Mouse (Mus musculus) heart, adult 2 months (tissue): ENCODE results near the gene Brf1. TPM values are rescaled to one million over a fixed set of nuclear protein-coding genes. Genes with fewer than 3 reads are reported as not detected.
A peak's percentile ranks its signal among the peaks of the same experiment; 100 is the strongest.

ENCODE experiments used
- DNase-seq, 2 experiments: peaks; one replicate each; pipeline ENCODE4 v3.0.0; 2021
- H3K27ac ChIP-seq: fragments of 200-600 bp; 2 replicates; pipeline ENCODE4 v1.8.1; 2022
- H3K27me3 ChIP-seq: fragments of 200-500 bp; 2 replicates; pipeline ENCODE4 v1.6.1; 2012; ENCODE audit warnings: mild to moderate bottlenecking, low read length, inconsistent platforms, mixed read lengths; ENCODE audit not compliant: control insufficient read depth, insufficient read depth
- H3K36me3 ChIP-seq: fragments of 200-500 bp; 2 replicates; pipeline ENCODE4 v1.6.1; 2012; ENCODE audit warnings: low read length, inconsistent platforms; ENCODE audit not compliant: control insufficient read depth, insufficient read depth
- H3K4me1 ChIP-seq: fragments of 200-500 bp; 2 replicates; pipeline ENCODE4 v1.6.1; 2011; ENCODE audit warnings: low read length; ENCODE audit not compliant: control insufficient read depth, insufficient read depth
- H3K4me3 ChIP-seq: fragments of 200-600 bp; 2 replicates; pipeline ENCODE4 v1.8.1; 2022
- H3K79me2 ChIP-seq: fragments of 200-500 bp; replicated peaks from 2 replicates; pipeline ENCODE4 v1.6.1; 2012; ENCODE audit warnings: mild to moderate bottlenecking, inconsistent platforms, low read length, moderate library complexity, mixed read lengths; ENCODE audit not compliant: control insufficient read depth, insufficient read depth
- H3K9ac ChIP-seq: fragments of 200-500 bp; 2 replicates; pipeline ENCODE4 v1.6.1; 2012; ENCODE audit warnings: low read depth, mild to moderate bottlenecking, control low read depth, inconsistent platforms, low read length, mixed read lengths
- CTCF ChIP-seq: fragments of 200-600 bp; IDR thresholded peaks from 2 replicates; pipeline ENCODE4 v1.8.1; 2022; ENCODE audit warnings: antibody characterized with exemption, mild to moderate bottlenecking, moderate library complexity
- EP300 ChIP-seq: fragments of 200-500 bp; IDR thresholded peaks from 2 replicates; pipeline ENCODE4 v1.6.1; 2011; ENCODE audit warnings: low read depth, low read length, control low read depth; ENCODE audit not compliant: insufficient read depth
- POLR2A ChIP-seq: fragments of 200-500 bp; IDR thresholded peaks from 2 replicates; pipeline ENCODE4 v1.6.1; 2011; ENCODE audit warnings: mild to moderate bottlenecking, low read depth, low read length, control low read depth; ENCODE audit not compliant: insufficient read depth
- WGBS: fragments of 180-500 bp; shearing (Covaris S2); methylation state at CpG from one replicate; pipeline ENCODE4 v1.1.7; 2018; 5-methylcytosine and 5-hydroxymethylcytosine counted together
- intact Hi-C: fragments of 180-260 bp; cut with DNase I; formaldehyde crosslinking; loops from one replicate; pipeline ENCODE4 v1.15.1; 2025
- polyA plus RNA-seq: library from polyadenylated mRNA; depleted of rRNA; stranded (reverse); fragments of >200 nt; gene quantifications from 2 replicates; pipeline ENCODE4 v1.2.3, GENCODE M21; 2012
- total RNA-seq, 2 experiments: library from RNA; stranded (reverse); gene quantifications; 2 replicates each; pipeline ENCODE4 v1.2.3; 2021

The Brf1 gene
- total and polyA plus RNA-seq, 3 experiments = 22.3 to 25.1 (median 22.4) TPM

DNA sequence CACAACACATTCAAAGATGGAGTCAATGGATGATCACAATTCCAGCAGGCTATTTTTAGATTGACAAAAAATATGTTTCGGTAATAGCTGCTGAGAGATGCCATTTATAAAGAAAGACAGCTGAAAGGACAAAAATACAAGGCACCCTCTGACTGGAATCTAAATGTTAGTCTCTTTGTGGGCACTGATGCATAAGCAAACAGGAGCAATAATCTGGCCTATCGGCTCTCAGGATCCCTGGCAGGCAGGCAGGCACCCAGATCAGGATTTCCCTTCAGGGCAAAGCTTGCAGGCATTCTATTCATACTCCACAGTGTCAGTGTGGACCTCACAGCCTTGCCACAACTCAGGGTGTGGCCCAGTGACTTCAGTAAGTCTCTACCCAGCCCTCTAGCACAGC, 18.5 kb downstream of the Brf1 start:
- Histone ChIP-seq H3K27ac (no peak overlapping the region), H3K36me3 (peaks cover 5% of the 10 kb centered on the region; the same call in 1 of the 2 replicates), H3K27me3 (no peaks in the 10 kb centered on the region), H3K4me1 (peaks cover 5% of the 10 kb centered on the region), H3K9ac (no peak overlapping the region), H3K4me3 (no peak overlapping the region), H3K79me2 (no peaks in the 10 kb centered on the region)
- TF ChIP-seq CTCF = no peak
- intact Hi-C loops = no loop called here
- no peak for DNase-seq
- WGBS = 48% methylated on average over 2 of the region's 2 CpGs

DNA sequence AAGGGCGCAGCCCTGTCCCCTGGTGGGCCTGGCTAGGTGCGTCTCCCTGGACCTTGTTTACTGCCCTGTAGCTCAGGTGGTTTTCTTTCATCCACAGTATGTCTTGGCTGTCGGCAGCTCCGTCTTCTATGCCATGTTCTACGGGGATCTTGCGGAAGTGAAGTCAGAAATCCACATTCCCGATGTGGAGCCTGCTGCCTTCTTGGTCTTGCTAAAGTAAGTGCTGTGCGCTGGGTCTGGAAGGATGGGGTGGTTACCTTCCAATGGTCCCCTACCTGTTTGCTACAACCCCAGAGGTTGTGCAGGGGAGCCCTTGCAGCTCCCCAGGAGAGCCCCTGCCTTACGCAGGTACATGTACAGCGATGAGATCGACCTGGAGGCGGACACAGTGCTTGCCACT, 23.3 kb downstream of the Brf1 start:
- Histone ChIP-seq H3K9ac (peak overlapping the region; percentile 84), H3K4me1 (peaks cover 5% of the 10 kb centered on the region), H3K27ac (peak overlapping the region; percentile 96), H3K79me2 (no peaks in the 10 kb centered on the region), H3K27me3 (no peaks in the 10 kb centered on the region), H3K4me3 (peak overlapping the region; percentile 83), H3K36me3 (peaks cover 1% of the 10 kb centered on the region; the same call in 1 of the 2 replicates)
- TF ChIP-seq POLR2A (no peak), CTCF (no peak)
- intact Hi-C loops = loop anchor here (2.0 kb wide), 1 partner anchor 24 kb away; the partner anchor contains the start of gene Brf1
- no peak for DNase-seq
- WGBS = 50% methylated on average over 12 of the region's 12 CpGs

DNA sequence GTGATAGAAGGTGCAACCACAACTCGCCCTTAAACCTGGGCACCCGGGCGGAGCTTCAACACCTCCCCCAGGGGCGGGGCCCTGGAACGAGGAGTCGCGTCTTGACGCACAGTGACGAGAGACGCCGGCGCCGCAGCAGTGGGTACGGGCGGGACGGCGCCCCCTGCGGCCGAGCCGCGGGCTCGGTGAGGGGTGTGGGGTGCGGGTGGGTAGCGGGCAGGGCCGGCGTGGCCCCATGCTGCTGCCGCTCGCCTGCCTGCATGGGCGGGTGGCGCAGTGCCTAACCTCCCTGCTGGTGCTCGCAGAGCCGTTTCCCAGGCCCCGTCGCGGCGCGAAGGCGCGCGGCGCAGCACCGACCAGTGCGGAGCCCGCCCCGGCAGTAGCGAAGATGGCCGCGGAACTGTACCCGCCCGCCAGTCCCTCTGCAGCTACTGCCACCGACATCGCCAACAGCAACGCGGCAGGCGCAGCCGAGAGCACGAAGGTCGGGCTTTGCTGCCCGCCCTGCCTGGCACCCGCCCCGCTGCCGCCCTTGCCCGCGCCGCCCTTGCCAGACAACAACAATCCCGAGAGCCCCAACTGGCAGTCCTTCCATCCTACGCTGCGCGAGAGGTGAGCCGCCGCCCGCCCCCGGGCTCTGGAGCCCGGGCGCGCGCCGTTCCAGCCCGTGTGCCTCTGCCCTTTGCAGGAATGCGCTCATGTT, 24.0 kb downstream of the Brf1 start, which contains the start of gene Btbd6:
Btbd6 (plus strand) TSS at position 112 of the 703 bp plus-strand sequence.
- Histone ChIP-seq H3K27ac (peak within 1 kb of the TSS; percentile 96), H3K79me2 (no peaks in the 10 kb centered on the region), H3K9ac (peak within 1 kb of the TSS; percentile 84), H3K4me1 (peaks cover 5% of the 10 kb centered on the region), H3K36me3 (no peaks in the 10 kb centered on the region), H3K4me3 (peak within 1 kb of the TSS; percentile 83), H3K27me3 (no peaks in the 10 kb centered on the region)
- intact Hi-C loops = loop anchor here (2.0 kb wide), 1 partner anchor 24 kb away; the partner anchor contains the start of gene Brf1
- peak; percentile 89 to 92 for DNase-seq
- TF ChIP-seq POLR2A = peak; percentile 53; the same call in 1 of the 2 replicates
- TF ChIP-seq CTCF = peak; percentile 70
- TF ChIP-seq EP300 = no peak
- under 1% methylated on average over 80 of the region's 80 CpGs for WGBS

DNA sequence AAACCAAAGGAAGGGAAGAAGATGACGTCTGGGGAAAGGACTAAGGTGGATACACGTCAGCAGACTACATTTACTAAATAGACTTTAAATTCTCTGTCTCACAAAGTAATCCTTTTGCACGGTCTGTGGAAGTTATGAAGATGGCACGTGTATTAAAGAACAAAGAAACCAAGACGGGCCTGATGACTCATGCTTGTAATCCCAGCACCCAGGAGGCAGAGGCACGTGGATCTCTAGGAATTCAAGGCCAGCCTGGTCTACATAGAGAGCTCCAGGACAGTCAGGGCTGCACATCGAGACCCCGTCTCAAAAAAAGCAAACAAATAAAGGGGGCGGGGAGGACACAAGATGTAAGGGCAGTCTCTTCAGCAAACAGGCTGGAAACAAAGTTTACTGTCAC, 25.8 kb downstream of the Brf1 start:
- H3K27me3 ChIP-seq = no peaks in the 10 kb centered on the region
- H3K9ac ChIP-seq = no peak overlapping the region
- intact Hi-C loops = no loop called here
- peaks cover 5% of the 10 kb centered on the region for H3K4me1 ChIP-seq
- no peak overlapping the region for H3K27ac ChIP-seq
- H3K4me3 ChIP-seq = no peak overlapping the region
- H3K36me3 ChIP-seq = no peaks in the 10 kb centered on the region
- no peak for DNase-seq
- 92% methylated on average over 9 of the region's 9 CpGs for WGBS
- TF ChIP-seq CTCF = no peak
- no peaks in the 10 kb centered on the region for H3K79me2 ChIP-seq

DNA sequence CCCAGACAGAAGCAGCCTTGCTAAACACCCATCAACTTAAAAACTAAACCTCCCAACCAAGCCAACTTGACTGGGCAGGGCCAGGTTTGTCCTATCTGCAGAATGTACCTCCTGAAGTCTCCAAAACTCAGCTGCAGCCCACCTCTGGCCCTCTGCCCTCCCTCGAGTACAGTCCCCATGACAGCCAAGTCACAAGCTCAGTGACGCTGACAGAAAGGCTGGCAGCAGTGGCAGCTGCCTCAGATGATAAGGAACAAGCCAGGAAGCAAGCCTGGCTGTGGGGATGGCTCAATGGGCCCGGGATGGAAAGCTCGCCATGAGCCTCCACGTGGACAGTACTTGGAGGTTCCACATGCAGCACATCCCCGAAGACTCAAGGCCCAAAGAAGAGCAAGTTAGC, 30.9 kb downstream of the Brf1 start:
- WGBS = 57% methylated on average over 6 of the region's 6 CpGs
- H3K36me3 ChIP-seq = no peaks in the 10 kb centered on the region
- no peak overlapping the region for H3K9ac ChIP-seq
- 0 out of 2 replicates have a peak, but pooled peaks have one; percentile 44 for TF ChIP-seq EP300
- no peak for TF ChIP-seq CTCF
- H3K27ac ChIP-seq = no peak overlapping the region
- intact Hi-C loops = no loop called here
- no peaks in the 10 kb centered on the region for H3K79me2 ChIP-seq
- no peak overlapping the region for H3K4me3 ChIP-seq
- no peak for DNase-seq
- H3K27me3 ChIP-seq = no peaks in the 10 kb centered on the region
- no peaks in the 10 kb centered on the region for H3K4me1 ChIP-seq

DNA sequence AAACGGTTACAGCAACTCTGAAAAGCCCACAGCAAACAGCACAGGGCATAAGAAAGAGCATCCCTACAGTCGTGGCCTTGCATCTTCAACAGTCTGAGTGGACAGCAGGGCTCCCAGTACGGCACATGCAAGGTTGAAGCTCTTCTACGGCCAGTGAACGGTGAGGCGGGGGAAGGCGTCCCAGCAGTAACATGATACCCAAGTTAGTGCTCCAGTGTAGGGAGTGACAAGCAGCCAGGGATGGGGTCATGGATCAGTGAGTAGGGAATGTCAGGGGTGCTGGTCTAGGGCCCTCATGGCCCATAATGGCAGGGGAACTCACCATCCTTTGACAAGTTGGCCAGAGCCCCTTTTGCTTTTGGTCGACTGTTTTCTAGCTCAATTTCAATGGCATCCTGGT, 31.6 kb downstream of the Brf1 start:
- H3K36me3 ChIP-seq = no peaks in the 10 kb centered on the region
- H3K4me1 ChIP-seq = no peaks in the 10 kb centered on the region
- DNase-seq = no peak
- H3K27me3 ChIP-seq = no peaks in the 10 kb centered on the region
- whole genome bisulfite sequencing = 88% methylated on average over 8 of the region's 8 CpGs
- TF ChIP-seq CTCF (no peak), EP300 (no peak), POLR2A (no peak)
- no peak overlapping the region for H3K9ac ChIP-seq
- H3K4me3 ChIP-seq = no peak overlapping the region
- H3K27ac ChIP-seq = no peak overlapping the region
- H3K79me2 ChIP-seq = no peaks in the 10 kb centered on the region
- intact Hi-C loops = no loop called here
